Mouse (Mus musculus) heart, postnatal 25 days (tissue): ENCODE data around the gene Rnf224. TPM values are rescaled to one million over a fixed set of nuclear protein-coding genes. Genes with fewer than 3 reads are reported as not detected.
"Not testable (repeated sequence)": the region's sequence is repeated elsewhere in the genome, so short reads cannot be mapped to it uniquely, and the experiment has no call there.

Experiments used
- DNase-seq: peaks from one replicate; pipeline ENCODE4 v3.0.0; 2022; ENCODE audit warnings: low spot score
- intact Hi-C: fragments of 180-260 bp; cut with DNase I; formaldehyde crosslinking; loops from one replicate; pipeline ENCODE4 v1.15.1; 2025
- total RNA-seq, 2 experiments: library from RNA; stranded (reverse); gene quantifications; 2 replicates each; pipeline ENCODE4 v1.2.3; 2021

Gene Rnf224
- total RNA-seq, 2 experiments from 2014 or later: not detected

- DNase-seq: not testable (repeated sequence)
- intact Hi-C loops: loop anchor here (5.0 kb wide), 1 partner anchor 75 kb away; the partner anchor contains the start of gene Man1b1
Observed at GRCm38 (mm10) chr2:25257250-25257649, 20.7 kb upstream of the Rnf224 start.

- DNase-seq: not testable (repeated sequence)
- intact Hi-C loops: loop anchor here (5.0 kb wide), 1 partner anchor 76 kb away; the partner anchor contains the start of gene Man1b1
Observed at GRCm38 (mm10) chr2:25256443-25257109, 20.0 kb upstream of the Rnf224 start.

DNA sequence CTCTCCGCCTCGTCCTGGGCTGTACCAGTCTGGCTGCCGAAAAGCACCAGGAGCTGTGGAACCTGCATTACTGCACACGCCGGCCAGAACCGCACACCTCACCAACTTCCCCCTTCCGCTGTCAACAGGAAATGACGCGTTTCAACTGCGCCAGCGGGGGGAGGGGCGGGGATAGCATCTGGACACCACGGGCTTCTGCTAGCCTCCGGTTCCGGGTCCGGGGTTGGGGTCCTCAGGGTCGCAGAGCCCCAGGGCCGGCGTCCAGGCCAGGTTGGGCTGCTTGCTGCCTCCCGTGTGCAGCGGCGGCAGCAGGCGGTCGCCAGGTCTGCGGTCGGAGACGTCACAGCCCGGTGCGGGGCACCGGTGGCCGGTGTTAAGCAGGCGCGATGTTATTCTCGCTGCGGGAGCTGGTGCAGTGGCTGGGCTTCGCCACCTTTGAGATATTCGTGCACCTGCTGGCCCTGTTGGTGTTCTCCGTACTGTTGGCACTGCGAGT lies 18.7 kb upstream of the Rnf224 start, which contains the start of gene Tmem203:
TSS of gene Tmem203 (plus strand) at position 156 of the 496 bp plus-strand sequence.
- DNase-seq: peak; percentile 68
- intact Hi-C loops: loop anchor here (2.0 to 5.0 kb wide), 2 partner anchors 63 to 77 kb away; partner anchors contain the start of gene Man1b1

DNA sequence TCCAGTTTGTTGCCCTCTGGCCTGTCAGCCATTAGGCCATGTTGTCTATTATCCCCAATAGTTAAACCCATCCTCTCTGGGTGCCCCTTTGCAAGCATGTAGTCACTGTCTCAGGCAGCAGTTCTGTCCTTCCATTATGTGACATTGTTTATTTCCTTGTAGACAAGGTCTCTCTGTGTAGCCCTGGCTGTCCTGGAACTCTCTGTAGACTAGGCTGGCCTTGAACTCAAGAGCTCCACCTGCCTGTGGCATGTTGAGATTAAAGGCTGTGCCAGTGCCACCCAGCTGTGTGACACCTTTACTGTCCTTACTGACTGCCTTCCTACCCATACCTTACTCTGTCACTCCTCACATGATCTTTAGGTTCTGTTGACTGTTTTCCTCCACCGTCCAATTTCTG lies 15.7 kb upstream of the Rnf224 start:
- intact Hi-C loops: loop anchor here (2.0 to 5.0 kb wide), 2 partner anchors 24 to 125 kb away; no protein-coding TSS in a partner anchor
- DNase-seq: no peak

DNA sequence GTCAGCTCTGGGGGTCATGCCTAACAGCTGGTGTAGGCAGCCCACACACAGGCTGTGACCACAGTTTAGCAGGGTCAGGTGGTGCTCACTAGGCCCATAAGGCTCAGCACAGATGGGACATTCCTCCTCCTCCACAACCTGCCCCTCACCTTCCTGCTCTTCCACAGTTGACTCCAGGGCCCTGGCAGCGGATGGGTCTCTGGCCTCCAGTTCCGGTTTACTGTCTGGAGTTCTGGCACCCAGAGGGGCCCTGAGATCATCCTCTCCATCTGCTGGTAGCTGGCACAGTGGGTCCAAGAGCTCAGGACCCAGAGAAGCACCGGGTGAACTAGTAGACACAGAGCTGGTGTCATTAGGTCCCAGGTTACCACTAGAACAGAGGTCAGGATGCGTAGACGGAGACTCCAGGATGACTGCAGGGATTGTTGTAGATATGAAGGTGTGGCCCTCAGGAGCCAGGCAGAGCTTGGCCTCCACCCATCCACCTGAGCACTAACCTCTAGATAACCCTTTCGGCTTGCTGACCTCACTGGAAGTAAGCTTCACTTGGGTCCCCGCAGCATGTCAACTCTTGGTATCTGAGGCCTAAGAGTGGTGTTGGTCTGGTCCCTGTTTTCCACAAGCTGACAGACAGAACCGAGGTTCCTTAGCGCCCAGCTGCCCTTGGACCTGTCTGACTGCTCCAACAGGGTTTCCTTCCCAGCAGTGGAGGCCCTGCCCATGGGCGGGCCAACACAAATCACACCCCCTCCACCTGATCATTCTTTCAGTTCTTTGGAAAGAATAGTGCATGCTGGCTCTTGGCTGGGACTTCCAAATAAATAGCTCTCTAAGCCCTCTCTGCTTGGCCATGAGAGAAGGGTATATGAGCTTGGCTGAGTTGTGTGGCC lies 9.8 kb upstream of the Rnf224 start, which contains the start of gene AL732309.1:
TSS of gene AL732309.1 (minus strand) at position 681 of the 890 bp plus-strand sequence.
- intact Hi-C loops: no loop called here
- DNase-seq: no peak

DNA sequence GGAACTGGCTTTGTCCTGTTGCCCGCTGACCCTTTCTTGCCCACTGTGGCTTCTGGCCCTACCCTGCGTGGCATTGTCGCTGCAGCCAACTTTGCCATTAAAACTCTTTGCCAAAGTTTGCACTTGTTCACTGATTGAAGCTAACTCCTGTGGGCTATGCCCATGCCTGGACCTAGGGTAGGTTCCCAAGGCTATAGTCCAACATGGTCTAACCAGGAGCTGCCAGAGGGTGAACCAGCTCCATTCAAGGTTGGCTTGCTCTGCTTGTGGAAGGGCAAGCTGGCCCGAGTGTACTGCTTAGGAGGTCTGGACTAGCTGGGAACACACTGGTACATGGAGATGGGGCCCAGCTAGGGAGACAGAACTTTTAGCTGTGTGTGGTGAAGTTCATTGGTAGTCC lies 7.6 kb upstream of the Rnf224 start:
- no peak for DNase-seq
- intact Hi-C loops: no loop called here

GRCm38 (mm10) chr2:25243342-25243741 lies 6.8 kb upstream of the Rnf224 start:
- no peak for DNase-seq
- intact Hi-C loops: no loop called here

DNA sequence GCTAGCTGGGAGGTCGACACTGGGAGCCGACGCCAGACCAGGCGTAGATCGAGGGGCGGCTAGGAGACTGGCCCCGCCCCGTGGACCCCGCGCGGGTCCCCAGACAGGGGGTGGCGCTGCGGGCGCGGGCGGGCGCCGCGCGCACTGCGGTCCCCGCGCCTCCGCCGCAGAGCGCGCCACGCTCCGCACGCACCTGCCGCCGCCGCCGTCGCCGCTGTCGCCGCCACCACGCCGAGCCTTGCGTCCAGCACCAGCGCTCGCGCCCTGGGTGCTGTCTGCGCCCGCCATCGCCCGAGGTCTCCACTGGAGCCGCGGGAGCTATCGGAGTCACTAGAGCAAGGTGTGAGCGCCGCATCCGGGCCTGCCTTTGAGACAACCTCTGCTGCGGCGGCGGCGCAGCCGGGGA lies 5.5 kb upstream of the Rnf224 start, which contains the start of the genes Rnf208 and Cysrt1:
TSS of gene Rnf208 (plus strand) at position 155 of the 406 bp plus-strand sequence.
TSS of gene Cysrt1 (minus strand) at position 352 of the 406 bp plus-strand sequence.
- DNase-seq: no peak
- intact Hi-C loops: no loop called here

DNA sequence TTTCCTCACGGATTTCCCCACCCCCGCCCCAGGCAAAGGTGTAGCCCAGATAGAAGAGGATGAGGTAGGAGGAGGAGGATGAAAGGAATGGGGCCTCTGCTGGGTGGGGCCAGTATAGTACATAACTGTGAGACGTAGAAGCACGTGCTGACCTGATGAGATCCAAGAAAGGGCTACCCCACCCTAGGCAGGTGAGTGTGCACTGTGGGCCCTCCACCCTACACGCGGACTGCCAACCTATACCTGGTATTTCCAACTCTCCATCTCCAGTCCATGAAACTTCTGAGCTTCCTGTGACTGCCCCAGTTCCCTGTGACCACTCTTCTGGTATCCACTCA lies 4.8 kb upstream of the Rnf224 start:
- DNase-seq: no peak
- intact Hi-C loops: no loop called here

DNA sequence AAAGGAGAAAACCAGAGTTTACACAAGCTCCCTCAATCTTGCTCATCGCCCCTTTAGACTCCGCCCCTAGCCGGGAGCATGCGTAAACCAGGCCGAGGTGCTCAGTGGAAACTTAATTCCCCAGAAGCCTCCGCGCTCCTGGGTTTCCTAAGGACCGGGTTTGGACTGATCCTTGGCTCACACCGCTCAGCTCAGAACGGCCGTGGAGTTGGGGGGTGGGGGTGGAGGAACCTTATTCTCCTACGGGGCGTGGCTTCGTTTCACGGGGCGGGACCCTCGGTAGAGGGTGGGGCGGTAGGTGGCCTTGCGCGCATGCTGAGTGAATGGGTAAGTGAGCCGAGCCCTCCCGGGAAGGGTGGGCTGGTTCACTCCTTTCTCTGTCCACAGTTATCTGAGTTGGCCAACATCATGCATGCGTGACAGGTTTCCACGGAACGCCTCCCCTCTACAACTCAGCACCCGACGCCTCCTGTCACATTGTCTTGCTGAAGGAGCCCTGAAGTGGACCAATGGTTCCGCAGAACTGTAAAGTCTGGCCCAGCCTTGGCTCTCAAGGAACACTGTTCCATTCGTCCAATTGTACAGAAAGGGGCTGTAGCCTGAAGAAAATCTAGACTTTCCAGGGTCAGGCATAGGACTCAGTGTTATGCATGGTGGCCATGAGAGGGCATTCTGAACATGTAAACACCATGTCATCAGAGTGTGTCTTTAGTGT lies 4.3 kb upstream of the Rnf224 start:
- peak; percentile 30 for DNase-seq
- intact Hi-C loops: no loop called here

- intact Hi-C loops: no loop called here
- DNase-seq: no peak
Observed at GRCm38 (mm10) chr2:25240310-25240709, 3.7 kb upstream of the Rnf224 start.

GRCm38 (mm10) chr2:25239766-25240165 lies 3.2 kb upstream of the Rnf224 start:
- no peak for DNase-seq
- intact Hi-C loops: no loop called here

DNA sequence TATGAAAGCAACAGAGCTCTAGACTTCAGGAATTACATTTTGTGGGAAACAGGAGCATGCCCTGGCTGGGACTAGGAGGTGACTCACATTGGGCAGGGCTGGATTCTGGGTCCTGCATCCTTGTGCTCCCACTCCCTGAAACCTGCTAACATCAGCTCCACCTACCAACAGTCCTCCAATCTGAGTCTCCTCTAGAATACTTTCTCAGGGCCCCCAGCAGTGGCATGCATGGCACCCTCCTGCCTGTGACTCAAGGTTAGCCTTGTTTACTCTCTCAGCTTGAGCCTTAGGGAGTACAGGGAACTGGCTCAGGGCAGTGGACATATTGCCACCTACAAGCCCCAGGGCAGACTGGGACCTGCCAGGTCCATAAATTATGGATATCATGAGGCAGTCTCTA lies 1.5 kb upstream of the Rnf224 start:
- no peak for DNase-seq
- intact Hi-C loops: no loop called here

DNA sequence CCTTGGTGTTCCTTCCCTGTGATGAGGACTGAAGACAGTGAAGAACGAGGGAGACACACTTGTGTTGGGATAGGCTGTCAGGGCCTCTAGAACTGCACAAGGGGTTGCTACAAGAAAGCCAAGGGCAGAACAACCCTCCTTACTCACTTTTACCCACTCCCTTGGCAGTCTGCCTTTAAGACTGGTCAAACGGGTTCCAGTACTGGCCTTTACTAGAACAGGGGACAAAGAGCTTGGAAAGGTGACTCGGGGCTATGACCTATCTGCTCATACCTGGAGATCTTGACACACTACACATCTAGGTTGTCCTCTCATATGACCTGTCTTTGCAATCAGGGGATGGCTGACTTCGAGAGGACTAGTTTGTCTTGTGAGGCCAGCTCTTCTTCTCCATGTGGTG lies 935 bp upstream of the Rnf224 start:
- intact Hi-C loops: no loop called here
- no peak for DNase-seq

- no peak for DNase-seq
- intact Hi-C loops: no loop called here
Observed at GRCm38 (mm10) chr2:25234551-25235220, 1.9 kb downstream of the Rnf224 start.

- no peak for DNase-seq
- intact Hi-C loops: no loop called here
Observed at GRCm38 (mm10) chr2:25234050-25234449, 2.5 kb downstream of the Rnf224 start, which contains the start of gene Slc34a3. Slc34a3 (minus strand) TSS chr2:25234364.

- intact Hi-C loops: no loop called here
- no peak for DNase-seq
Observed at GRCm38 (mm10) chr2:25233421-25233820, 3.2 kb downstream of the Rnf224 start.

DNA sequence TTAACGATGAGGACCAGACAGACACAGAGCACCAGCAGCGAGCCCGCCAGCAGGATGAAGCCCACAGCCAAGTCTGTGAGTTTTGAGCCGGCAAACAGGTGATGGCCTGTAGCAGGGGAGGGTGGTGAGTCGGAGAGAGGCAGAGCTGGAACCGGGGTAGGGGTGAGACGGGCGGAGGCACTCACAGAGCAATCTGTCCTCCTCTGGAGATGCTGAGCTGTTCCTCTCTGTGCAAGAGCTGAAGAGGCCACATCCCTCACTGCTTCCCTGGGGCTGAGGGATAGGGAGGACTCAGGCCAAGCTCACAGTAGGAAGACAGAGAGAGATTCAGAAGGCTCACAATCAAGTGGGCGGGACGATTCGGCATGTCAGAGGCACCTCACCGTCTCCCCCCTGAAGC lies 5.5 kb downstream of the Rnf224 start:
- intact Hi-C loops: no loop called here
- no peak for DNase-seq

- intact Hi-C loops: no loop called here
- DNase-seq: no peak
Observed at GRCm38 (mm10) chr2:25230581-25230980, 6.0 kb downstream of the Rnf224 start.
